Mouse (Mus musculus): ENCODE measurements around the gene Dctpp1.

The Dctpp1 gene

DNA sequence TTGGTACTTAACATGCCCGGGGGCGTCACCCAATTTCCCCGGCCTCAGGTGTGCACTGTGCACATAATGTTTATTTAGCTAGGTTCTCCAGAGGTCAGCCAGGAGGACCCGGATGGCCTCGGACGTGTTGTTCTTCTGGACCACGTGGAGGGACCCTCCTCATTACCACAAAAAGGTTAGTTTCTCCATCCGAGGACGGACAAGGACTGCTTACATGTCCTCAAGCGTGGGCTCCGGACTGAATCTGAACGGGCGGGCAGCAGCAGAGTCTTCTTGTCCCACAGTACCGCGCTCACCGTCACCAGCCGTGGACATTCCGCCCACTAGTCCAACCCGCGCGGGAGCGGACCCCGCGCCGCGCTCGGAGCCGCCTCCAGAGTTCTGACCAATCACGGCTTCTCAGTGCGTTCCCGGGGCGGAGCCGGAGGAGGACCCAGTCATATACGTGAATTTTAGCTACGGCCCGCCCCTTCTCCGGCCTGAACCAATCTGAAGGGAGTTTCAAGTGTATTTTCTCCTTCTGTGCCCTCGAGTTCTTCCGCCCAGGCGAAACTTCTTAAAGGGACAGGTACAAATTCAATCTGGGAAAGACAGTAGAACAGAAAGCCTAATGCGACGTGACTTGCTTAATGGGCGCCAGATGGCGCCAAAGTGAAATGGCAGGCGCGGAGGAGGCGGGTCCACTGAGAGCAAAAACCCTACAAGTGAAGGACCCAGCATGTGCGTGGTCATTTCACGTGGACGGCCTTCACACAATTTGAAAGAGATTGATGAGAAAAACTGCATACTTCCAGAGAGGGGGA, at the start of gene Dctpp1:
Gene Dctpp1, minus strand, starts transcription at position 401 of the 803 bp plus-strand sequence.
- DNase-seq: peak; percentile 93 to 94

GRCm38 (mm10) chr7:127309951-127310350, 49.4 kb upstream of the Dctpp1 start:
- DNase-seq: no peak

DNA sequence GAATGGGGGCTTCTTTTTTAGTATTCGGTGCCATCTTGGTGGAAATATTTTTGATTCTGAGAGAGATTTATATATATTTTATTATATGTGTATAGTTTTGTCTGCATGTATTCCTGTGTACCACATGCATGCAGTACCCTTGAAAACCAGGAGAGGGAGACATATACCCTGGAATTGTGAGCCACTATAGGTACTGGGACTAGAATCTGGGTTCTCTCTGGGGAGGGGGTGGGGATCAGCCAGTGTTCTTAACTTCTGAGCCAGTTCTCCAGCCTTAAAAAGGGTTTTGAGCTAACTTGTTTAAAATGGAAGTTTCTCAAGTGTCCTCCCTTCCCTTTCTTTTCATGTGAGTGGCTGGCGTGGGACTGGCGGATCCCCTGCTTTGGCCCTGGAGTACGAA, 48.4 kb upstream of the Dctpp1 start:
- peak in 1 of 2 experiments; percentile 20 for DNase-seq

GRCm38 (mm10) chr7:127308431-127308830, 47.9 kb upstream of the Dctpp1 start:
- no peak for DNase-seq

DNA sequence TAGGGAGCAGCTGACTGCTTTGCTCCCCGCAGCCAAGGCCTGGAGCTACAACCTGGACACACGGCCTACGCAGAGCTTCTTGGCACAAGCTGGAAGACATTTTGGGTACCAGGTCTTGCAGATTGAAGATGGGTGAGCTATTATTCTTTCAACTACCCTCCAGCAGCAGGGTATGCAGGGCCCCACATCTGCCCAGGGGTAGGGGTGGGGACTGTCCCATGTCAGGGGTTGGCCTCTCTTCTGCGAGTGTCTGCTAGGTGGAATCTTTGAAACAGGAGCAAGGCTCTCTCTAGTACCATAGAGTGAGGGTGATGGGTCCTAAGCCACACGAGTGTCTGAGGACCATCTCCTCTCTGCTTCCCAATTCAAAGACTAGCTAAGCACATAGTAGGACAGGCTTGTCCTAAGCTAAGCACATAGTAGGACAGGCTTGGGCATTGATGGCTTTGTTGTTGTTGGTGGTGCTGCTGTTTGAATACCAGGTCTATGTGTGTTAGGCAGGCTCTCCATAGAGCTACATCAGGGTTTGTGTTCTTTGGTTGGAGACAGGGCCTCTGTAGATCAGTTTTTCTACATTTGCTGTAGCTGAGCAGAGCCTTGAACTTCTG, 37.2 kb upstream of the Dctpp1 start:
- no peak for DNase-seq

DNA sequence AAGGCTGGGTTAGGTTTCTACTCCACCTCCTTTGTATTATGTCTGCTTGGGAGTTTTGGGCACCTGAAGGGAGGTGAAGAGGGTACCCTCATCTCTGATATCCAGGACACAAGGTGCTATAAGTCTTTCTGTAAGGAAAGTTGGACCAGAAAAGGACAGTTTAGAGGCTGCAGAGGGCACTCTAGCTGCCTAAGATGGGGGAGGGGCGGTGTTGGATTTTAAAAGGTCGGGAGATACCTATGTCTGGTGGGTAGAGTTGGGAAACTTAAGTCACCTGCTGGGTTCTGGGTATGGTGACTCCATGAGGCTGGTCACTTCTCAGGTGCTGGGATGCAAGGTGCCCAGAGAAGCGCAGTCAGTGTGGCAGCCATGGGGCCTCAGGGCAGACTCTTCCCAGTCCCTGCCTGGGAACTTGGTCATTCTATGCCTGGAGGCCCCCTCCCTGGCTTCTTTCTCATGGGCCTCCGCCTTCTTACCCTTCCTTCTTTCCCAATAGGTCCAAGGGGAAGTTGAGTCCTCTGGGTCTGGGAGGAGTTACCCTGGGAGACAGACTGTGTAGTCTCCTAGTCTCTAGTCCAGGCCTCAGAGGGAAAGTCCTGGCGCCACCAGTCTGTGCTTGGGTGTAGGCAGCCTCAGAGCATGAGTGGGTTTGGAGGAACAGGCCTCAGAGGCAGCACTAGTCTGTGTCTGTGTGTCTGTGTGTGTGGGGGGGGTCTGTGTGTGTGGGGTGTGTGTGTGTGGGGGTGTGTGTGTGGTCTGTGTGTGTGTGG, 36.5 kb upstream of the Dctpp1 start:
- peak in 1 of 2 experiments; percentile 15 for DNase-seq

GRCm38 (mm10) chr7:127296098-127296497, 35.6 kb upstream of the Dctpp1 start, which contains the start of gene Itgal:
Itgal (plus strand) TSS chr7:127296260.
- DNase-seq: peak; percentile 63 to 66

DNA sequence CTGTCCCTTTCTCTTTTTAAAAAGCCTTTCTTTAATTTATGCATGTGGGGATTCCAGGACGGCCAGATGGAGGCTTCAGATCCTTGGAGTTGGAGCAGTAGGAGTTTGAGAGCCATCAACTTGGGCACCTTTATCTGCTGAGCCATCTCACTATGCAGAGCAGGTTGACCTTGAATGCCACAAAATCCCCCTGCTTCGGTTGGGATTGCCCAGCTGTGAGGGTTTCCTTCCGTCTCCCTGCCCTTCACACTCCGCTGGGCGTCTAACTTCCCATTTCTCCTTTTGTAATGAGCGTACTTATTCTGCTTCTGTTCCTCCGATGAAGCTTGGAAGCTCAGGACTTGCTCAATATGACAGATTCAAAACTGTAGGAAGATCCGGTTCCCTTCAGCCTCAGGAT, 29.6 kb upstream of the Dctpp1 start:
- peak in 1 of 2 experiments; percentile 24 for DNase-seq

- DNase-seq: no peak
These were observed 28.8 kb upstream of the Dctpp1 start for GRCm38 (mm10) chr7:127289306-127289705.

DNA sequence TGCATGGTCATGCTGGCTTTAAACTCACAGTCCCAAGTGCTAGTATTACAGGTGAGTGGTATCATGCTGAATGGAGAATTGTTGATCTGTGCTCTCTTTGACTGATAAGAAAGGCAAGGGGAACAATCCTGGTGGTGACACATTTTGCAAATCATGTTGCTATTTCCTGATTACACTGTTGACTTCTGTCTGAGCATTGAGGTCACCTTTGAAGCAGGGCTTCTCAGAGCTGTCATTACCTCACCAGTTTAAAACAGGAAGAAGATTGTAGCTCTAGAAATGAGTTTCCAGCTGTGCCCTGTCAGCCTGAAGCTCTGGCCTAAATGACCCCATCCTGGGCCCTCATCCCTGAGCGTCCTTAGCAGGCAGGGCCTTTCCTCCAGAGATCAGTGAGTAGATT, 27.4 kb upstream of the Dctpp1 start:
- DNase-seq: no peak

DNA sequence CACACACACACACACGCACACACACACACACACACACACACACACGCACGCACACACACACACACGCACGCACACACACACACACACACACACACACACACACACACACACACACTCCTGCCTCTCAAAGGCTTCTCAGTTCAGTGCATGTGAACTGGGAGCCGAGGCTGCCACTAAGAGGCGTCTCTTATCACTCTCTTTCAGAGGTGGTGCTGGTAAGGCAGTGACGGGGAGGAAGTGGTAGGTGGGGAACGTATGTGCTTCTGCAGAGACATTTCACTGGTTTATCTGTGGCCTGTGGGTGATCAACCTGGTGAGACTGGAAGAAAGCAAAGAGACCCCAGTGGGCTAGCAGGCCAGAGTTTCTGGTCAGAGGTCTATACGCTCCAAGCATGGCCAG, 24.6 kb upstream of the Dctpp1 start:
- DNase-seq: peak in 1 of 2 experiments; percentile 11

- DNase-seq: no peak
These were observed 21.7 kb upstream of the Dctpp1 start for GRCm38 (mm10) chr7:127282190-127282589.

GRCm38 (mm10) chr7:127281114-127281513, 20.6 kb upstream of the Dctpp1 start:
- no peak for DNase-seq

- DNase-seq: no peak
These were observed 19.6 kb upstream of the Dctpp1 start for GRCm38 (mm10) chr7:127280092-127280491.

GRCm38 (mm10) chr7:127278311-127278710, 17.8 kb upstream of the Dctpp1 start:
- peak; percentile 35 to 49 for DNase-seq

DNA sequence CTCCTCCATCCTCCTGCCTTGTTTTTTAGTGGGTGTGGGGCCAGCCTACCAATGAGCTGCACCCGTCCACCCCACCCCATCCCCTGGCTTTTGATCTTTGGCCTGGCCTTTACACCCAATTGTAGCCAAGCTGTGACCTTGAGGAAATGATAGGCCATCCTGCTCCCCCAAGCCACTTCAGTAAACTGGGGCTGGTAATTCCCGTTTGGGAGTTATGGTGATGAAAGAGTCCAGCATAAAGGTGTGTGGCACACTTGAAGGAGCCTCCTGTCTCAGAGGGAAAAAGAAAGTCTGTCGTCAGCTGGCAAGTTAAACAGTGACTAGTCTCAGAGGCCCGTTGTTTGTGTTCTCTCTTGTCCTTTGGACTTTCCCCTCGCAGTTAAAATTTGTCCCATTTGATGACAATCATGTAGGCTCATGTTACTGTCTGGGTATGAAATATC, 16.0 kb upstream of the Dctpp1 start:
- DNase-seq: no peak

- peak; percentile 89 to 94 for DNase-seq
These were observed 13.6 kb upstream of the Dctpp1 start, which contains the start of gene Sephs2 for GRCm38 (mm10) chr7:127273925-127274789. Sephs2 (minus strand) TSS chr7:127274055.

DNA sequence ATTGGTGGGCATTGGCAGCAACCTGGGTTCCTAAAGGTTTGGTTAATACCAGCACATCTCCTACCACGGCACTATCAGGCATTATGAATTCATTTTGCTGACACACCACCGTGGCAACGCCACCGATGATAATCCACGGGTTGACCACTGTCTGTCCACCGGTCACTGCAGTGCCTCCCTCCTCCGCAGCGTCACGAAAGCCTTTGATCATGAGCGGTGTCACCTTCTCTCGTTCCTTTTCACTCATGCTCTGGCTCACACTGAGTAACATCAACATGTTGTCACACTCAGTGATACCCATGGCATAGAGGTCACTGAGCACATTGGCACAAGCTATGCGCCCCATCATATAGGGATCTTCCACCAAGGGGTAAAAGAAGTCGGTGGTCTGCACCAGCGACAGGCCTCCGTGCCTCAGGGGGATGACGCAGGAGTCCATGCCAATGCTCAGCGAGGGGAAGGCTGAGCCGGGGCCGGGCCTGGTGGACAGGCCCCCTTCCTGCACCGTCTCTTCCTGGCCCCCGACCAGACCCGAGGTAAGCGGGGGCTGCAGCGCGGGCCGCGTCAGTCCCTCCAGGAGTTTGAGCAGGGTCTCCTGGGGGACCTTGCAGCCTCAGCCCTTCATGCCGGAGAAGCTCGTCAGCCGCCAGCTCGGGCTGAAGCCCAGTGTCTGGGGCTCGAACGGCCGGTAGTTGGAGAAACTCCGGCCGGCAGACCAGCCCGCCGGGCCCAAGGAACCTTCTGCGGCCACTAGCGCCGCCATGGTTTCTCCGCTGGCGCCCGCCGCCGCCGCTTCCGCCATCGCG, 12.8 kb upstream of the Dctpp1 start:
- DNase-seq: no peak

- DNase-seq: no peak
These were observed 12.1 kb upstream of the Dctpp1 start for GRCm38 (mm10) chr7:127272566-127272965.

- no peak for DNase-seq
These were observed 10.6 kb upstream of the Dctpp1 start for GRCm38 (mm10) chr7:127271093-127271492.

DNA sequence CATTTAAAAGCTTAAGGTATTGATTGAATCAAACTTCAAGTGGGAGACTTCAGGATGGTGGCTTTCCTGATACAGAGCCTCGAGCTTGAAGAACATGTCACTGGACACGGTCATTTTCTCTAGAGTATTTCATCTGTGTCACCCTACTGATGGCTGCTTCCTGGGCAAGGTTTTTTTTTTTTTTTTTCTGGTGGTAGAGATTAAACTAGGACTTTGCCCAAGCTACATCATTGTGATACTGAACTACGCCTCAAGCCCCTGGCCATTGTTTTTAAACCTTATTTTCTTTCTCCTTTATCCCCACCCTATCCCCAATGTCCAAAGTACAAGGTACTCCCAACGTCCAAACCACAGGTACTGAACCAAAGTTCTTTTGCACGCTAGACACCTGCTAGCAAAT, 10.2 kb upstream of the Dctpp1 start:
- DNase-seq: no peak

All from spleen, adult 18-20 months (tissue).